Mouse (Mus musculus): ENCODE data around the gene Sorcs2.
"Not testable (repeated sequence)": the region's sequence is repeated elsewhere in the genome, so short reads cannot be mapped to it uniquely, and the experiment has no call there.

Gene Sorcs2

DNA sequence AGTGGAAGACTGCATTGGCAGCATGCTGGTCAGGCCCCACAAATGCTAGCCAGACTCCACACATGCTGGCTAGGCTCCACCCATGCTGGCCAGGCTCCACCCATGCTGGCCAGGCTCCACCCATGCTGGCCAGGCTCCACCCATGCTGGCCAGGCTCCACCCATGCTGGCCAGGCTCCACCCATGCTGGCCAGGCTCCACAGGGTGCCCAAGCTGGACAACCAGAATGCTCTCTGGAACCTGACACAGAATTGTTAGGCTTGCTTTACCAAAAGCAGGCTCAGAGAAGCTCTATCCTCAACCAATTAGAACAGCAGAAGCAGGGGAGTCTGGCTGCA is 7.4 kb downstream of the Sorcs2 start:
- not testable (repeated sequence) for DNase-seq

DNA sequence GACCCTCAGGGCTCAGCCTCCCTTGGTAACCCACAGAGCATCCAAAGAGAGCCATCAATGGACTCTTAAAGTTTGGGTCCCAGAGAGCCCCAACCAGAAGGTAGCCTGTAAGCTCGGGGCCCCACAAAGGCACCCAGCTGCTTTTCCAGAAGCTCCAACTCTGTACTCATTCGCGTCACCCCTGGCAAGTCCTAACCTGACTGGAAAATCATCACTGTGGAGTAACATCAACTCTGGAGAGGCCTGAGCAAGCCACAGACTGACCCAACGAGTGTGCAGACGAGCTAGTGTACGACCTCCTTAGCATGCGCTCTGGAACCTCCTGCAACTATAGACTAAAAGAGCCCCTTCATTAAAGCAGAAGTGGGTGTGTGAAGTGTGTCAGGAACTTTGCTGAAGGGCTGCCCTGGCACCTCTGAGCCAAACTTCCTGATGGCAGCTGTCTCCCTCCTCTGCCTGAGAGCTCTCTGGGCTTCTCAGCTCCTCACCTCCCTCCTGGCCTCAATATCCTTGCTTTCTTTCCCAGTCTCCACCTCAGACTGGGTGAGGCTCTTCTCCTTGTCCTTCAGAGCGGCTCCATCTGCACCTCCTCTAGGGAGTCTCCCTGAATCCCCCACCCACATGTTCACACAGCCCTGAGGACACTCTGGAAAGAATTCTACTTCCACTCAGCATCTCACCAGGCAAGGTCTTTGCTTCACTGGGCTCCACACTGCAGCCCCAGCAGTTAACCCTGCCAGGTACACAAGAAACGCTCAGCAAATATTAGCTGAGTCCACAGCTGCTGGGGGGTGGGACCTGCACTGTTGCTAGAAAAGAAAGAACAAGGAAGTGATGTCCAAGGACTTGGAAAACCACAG is 8.0 kb downstream of the Sorcs2 start:
- no peak for DNase-seq

DNA sequence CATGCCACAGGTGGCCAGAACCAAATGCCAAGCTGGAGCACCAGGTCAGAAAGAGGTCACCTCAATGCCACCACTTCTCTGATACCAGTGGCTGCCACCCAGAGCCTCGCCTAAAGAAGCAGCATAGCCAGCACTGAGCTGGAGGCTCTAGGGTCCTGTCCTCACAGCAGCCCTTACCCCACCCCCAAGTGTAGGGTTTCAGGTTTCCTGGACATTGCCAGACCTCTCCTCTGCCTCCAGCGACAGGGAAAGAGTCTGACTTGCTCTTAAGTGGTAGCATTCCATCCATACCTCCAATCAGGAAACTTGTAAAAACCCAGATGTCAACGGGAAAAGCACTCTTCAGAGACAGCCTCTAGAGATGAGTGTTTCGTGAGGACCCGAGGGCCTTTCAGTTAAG is 12.9 kb downstream of the Sorcs2 start:
- no peak for DNase-seq

DNA sequence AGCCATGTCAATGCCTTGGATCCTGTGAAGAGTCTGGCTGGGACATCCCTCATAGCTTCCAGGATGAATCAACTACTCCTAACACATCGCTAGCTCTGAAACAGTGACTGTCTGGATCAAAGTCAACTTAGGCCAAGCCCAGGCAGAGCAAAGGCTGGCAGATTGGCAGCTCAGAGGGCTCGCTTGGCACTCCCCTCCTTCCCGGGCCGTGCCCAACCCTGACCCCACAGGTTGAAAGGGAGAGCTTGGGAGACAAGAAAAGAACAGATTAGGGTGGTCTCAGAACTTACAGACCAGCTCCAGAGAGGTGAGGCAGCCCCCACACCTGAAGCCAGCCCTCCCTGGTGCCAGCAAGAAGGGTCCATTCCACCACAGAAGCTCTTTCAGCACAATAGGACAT is 14.5 kb downstream of the Sorcs2 start:
- DNase-seq: no peak

DNA sequence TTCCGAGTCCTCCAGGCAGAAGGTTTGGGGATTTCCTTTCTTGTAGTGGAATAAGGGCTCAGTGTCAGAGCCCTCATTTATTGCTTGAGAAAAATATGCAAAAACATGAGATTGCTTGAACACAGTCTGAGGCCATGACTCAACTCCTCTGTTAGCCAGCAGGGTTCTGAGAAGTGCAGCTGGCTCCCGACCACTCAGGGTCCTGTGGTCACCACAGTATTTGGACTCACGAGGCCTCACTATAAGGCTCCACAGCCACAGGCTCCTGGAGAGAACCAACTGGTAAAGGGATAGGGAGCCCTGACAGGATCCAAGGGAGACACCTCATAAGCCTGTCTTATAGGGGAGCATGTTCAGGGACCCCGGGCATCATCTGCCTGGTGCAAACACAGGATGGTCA is 15.2 kb downstream of the Sorcs2 start:
- no peak for DNase-seq

DNA sequence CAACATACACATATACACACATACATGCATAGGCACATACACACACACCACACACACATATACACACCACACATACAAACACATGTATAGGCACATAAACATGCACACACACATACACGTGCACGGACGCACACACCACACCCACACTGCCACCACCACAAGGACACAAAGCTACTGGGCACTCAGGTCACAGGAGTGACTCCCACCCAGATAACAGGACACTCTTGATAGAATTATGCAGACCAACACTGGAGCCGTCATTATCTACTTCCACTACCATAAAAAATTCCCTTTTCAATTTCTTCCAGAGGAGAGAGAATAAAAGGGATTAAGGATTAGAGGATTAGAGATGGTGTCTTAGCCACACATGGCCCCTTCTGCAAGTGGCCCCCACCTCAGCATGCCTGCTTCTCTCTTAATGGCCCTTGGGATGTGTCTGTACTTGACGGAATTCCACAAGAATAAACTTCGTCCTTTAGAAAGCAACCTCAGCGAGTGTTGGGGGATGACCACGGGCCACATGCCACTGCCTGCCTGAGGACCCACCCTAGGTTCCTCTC is 15.7 kb downstream of the Sorcs2 start:
- DNase-seq: no peak

DNA sequence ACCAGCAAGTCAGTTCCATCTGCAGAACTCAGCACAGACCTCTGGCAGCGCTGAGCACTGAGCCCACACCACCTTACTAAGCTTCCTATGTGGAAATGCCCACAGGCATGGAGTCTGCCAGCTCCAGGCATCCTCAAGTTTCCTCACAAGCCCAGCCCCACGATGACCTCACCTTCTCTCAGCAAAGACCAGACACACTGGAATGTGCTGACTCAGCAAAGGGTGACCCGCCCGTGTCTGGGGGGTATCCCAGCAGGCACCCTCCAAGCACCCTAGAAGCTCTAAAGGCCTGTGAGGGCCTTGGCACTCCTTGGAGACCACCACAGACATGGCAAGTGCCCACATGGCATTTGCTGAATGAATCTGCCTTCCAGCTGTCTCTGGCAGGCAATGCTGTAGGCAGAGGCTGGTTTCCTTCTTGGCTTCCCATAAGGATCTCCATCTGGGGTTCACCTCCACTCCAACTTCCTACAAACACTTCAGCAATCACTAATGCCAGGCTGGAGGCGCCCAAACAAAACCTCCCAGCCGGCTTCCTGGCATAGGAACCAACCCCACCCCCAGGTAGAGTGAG is 17.9 kb downstream of the Sorcs2 start:
- DNase-seq: no peak

DNA sequence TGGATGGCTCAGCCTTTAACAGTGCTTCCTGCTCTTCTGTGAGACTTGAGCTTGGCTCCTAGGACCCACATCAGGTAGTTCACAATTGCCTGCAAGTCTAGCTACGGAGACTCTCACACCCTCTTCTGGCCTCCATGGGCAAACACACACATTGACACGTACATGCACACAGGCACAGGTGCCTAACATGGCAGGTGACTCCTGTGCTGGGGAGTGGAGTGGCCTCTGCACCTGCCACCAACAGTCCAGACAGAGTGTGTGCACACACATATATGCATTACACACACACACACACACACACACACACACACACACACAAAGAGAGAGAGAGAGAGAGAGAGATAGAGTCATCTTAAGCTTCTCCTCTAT is 19.6 kb downstream of the Sorcs2 start:
- no peak for DNase-seq

DNA sequence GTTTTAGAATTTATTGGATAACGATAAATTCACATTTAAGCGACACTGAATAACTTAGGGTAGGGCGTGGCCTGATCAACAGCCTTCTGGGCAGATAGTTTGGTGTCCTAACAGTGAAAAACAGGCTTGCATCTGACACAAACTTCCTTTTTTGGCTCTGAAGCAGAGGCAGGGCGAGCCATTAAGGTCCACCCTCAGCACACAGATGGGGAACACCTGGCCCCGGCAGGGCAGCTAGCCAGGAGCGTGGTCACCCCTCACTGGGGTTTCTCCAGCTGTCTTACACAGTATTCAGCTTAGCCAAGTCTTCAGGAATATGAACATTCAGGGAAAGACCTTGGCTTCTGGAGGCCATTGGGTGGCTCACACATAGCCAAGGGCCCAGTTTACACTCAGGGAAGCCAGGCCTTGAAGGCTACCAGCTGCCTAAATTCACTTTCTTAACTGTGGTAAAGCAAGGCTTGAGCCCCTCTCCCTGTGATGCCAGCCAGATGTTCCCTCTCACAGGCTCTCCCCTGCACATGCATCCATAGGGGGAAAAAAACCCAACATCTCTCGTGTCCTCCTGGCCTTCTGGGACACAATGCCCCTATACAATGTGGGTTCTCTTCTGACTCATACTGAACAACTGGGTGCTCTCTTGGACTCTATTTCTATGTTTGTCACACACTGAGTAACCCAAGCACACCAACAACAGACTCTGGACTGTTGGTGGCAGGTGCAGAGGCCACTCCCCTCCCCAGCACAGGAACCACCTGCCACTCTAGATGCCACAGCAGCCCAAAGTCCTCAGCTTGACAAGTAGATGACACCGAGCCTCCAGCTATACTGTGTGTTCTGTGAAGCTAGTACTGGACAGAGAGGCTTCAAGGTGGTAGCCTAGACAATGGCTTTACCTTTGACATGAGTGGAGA is 20.2 kb downstream of the Sorcs2 start:
- peak in 1 of 2 experiments; percentile 27 for DNase-seq

DNA sequence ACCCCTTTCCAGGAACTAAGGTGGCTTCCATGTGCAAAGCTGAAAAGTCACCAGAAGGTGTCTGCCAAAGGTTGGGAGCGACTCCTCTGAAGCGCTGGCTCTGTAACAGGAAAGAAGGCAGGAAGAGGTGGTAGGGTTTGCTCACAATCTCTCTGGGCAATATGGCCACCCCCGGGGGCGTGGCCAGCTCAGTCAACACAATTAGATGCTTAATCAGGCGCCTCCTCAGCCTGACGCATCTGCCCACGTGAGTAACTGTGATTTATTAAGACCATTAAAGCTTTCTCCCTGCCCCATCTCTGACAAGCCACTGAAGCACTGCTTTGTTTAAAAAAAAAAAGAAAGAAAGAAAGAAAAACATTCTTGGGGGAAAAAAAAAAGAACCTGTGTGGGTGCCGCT is 22.1 kb downstream of the Sorcs2 start:
- DNase-seq: no peak

DNA sequence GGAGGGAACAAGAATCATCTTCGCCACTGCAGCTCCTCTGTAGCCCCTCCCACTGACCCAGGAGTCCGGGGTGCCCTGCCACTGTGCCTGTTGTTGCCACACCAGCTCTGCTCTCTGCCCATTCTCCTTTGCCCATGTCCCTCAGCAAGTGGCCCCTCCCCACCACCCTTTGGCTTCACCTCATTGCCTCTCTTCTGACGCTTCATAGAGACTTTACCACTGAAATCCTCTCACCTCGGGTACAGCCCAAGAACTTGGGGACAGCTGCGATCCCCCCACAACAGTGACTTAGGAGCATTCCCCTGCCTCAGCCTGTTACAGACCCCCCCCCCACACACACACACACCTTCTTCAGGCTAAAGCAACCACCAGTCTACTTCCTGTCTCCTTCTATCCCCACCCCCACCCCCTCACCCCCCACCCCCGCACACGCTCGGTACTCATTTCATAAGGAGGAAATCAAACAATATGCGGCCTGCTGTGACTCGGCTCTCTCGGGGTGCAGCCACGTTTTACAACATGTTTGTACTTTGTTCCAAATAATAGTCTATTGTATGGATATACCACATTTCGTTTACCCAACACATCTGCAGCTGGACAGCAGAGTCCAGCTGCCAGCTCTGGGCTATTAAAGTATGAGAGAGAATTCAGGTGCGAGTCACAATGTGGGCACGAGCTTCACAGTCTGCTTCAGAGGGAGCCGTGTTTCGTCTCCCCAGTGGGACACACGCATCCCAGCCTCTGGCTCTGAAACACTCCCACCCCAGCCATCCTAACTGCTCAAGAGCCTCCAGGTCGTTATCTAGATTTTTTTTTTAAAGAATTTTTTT is 23.5 kb downstream of the Sorcs2 start:
- DNase-seq: peak; percentile 23 to 30

DNA sequence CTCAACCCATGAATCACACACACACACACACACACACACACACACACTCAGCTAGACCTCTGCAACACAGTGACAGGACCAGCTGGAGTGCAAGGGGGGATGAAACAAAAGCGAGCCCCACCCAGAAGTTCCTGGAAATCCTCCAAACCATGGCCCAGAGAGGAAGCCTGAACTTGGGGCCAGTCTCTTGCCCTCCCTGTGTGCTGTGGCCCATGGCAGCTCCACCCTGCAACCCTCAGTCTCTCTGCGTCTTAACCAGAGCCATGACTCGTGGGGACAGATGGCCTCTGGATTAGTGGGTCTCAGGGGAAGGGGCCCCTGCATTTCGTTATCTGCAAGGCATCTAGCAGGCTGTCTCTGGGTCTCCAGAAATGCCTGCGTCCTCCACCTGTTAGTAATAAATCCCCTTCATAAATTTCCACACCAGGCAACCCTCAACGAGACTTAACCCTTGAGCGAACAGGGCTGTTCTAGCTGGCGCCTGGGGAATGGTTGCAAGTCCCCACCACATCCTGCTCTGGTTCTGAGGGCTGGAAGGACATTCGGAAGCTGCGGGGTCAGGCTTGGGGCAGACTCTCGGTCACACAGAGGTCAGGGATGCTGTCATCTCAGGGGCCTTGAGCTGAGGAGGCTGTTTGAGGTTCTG is 24.6 kb downstream of the Sorcs2 start:
- DNase-seq: peak; percentile 16

DNA sequence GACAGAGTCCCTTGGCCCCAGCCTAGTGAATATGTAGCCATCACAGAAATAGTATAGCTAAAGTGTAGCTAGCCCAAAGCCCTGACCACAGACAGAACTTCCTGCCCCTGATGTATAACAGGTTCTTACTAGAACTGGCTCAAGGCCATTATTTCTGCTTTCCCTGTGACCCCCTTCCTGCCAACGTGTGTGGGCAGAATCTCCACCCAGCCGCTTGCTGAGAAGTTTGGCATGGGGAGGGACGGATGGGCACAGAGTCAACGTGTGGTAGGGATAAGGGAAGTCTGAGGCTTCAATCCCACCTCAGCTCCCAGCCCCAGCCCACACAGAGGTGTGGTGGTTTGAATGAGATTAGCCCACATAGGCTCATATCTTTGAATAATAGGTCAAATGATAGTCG is 26.2 kb downstream of the Sorcs2 start:
- DNase-seq: no peak

DNA sequence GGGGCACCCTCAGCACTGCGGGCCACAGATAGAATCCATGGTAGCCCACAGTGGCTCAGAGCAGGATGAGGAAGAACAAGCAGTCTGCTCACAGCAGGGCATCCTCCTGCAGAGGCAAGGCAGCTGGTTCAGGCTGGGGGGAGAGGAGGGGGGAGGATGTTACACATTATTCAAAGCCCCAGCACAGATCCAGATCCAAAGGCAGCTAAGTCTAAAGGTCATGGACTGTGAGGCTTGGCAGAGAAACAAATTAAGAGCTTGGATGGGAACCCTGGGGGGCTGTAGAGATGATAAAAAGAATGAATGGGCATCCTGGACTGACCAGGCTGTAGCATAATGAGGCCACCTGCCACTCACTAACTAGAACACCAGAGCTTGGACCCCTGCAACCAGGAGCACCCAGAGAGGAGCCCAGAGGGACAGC is 28.7 kb downstream of the Sorcs2 start:
- DNase-seq: no peak

DNA sequence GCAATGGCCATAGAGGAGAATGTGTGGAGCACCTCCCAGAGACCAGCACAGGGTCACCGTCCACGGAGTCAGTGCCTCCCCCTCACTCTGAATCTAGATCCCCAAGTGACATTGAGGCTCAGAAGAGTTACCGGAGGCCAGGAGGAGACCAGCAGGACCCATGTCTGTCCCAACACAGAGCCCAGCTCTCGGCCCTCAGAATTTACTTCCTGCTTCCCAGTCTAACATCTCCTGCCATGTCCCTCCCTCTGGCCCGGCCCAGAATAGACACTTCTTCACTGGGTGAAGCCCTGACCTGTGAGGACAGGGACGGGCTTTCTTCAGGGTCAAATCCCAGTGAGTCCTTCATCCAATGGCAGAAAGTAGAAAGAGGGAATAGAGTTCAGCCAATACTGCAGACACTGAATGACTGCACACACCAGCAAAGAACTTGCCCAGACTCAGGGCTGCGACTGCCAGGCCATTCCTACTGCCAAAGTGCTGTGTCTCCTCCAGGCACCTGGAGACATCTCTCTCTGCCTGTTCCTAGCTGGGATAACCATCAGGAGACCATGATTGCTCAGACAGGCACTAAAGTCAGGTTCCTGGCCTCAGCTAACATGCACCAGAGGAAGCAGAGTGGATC is 29.3 kb downstream of the Sorcs2 start:
- DNase-seq: no peak

DNA sequence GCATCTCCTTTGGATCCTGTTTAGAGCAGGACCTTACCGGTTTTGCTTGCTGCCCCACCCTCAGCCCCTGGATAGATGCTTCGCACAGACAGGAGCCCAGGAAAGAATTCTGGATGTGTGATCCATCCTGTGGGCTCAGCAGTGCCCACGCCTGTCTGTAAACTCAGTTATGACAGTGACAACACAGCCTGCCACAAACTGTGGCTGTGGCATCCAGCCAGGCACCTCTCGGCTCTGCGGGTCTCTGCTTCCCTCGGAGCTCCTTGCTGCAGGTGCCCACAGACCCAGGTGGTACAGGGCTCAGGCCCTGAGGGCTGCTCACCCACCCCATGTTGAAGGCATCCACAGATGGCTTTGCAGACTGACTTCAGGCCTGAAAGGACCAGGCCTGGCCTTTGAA is 30.0 kb downstream of the Sorcs2 start:
- no peak for DNase-seq

DNA sequence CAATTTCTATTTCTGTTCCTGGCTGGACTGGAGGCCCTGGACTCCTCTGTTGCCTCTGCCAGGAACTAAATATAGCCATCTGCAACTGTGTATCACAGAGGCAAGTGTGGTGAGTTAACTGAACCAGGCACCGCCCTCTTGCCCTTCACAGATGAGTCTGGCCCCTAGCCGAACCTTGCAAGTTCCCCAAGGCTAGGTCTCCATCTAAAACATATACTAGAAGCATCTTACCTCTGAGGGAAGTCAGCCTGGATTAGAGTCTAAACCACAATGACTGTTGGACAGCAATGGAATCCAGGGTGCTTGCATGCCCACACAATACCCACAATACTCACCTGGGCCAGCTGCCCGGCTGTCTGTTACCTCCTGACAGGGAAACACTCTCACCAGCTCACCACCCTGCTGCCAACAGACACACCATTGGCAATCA is 30.7 kb downstream of the Sorcs2 start:
- DNase-seq: no peak

DNA sequence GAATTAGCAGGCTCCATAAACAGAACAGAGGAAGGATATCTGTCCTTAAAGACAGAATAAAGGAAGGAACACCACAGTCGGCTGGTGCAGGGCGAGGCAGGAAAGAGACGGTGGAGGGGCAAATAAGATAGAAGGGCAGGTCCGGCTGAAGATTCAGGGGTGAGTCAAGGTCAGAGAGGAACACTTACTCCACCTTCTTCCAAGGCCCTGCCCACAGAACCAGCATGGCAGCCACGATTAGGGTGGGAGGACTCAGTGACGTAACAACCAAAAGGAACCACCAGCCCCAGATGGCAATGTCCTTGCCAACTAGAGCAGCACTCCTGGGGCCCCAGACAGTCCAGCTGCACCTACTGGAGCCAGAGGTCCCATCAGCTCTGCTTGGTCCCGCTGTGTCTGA is 36.2 kb downstream of the Sorcs2 start:
- no peak for DNase-seq

DNA sequence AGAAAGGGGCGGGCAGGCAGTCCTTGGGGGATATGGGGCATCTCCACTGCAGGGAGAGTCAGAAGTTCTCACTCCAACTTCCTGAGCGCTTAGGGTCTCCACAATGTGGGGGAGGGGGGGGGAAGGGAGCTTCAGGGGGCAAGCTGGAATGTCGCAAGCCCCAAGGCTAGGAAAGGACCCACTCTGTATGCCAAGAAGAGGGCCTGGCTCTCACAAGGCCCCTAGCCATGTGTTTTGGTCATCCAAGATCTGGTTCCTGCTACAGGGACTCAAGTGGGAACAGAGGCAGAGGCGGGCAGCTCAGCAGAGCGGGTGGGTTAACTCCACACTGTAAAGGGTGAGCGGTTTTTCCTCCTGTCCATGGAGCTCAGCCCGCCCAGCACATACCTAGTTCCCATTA is 37.6 kb downstream of the Sorcs2 start:
- no peak for DNase-seq

DNA sequence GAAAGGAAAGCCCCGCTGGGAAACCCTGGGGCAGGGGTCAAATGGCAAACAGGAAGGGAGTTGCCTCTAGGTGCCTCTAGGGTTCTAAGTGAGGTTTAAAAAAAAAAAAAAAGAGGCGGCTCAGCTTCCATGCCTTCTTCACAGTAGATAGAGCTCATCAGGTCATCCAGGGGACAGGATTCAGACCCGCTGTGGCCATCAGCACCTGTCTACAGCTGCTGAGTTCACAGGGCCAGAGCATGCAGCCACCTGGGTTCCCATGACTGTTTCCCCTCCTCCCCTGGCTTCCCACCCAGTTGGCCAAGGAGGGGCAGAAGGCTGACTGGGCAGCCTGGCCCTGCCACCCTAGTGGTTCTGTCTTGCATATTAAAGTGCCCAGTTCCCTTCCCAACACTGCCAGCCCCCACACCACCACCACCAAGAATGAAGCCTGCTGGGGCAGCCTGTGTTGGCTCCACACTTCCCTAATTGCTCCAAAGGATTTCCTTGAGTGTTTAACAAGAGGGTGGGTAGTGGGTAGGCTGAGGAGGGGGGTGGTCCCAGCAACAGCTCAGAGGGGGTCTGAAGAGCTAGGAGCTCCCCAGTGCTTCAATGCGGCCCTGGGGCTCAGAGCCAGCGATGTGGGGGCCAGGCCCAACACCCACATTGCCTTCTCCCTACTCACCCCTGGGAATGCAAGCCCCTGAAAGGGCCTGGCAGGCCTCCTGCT is 38.2 kb downstream of the Sorcs2 start:
- DNase-seq: no peak

DNA sequence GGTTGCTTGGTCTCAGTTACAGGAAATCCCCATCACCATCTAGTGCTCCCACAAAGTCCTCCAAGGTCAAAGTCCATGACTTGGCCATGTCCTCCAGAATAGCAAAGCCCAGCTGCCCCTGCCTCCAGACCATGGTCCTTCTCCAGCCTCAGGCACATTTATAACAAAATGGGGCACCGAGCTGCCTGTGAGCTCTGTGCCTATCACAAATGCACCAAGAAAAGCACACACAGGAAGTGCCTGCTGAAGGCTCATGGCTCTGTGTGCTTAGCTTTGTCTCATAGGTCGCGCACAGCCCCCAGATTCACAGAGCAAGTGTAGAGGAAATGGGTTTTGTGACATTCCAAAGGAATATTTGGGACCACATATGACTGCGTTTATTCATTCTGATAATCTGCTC is 39.8 kb downstream of the Sorcs2 start:
- DNase-seq: no peak
